Mouse (Mus musculus): ENCODE data around the gene Ccng2.

DNA sequence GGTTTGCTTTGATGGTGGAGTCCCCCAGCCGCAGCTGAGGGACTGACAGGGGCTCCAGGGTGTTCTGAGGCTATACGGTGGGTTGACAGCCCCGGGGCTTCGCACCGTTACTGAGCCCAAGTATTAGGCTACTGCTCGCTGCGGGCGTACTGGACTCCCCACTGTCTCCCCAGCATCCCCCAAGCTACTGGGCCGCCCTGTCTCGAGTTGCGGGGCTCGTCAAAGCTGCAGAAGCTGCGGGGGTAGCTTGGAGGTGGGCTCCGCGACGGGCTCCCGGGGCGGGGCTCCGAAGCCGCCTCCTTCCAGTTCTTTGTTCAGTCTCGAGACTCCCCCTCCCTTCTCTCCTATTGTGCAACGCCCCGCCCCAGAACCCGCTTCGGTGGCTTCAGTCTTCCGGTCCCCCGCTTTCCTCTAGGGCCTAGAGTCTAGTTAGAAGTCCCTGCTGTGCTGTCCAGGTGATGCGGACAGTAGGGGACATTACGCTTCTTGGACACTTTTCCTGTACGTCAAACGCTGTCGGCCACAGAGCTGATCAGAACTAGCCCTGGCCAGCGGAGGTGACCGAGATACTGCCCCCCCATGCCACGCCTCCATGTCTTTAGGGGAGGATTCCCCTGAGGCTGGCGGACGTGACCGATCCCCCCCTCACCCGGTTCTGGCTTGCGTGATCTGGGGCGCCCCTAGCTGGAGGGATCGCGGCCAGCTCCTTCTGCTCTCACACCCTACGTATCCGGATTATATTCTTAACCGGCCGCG is 972 bp downstream of the Ccng2 start:
- peak; percentile 50 for TF ChIP-seq CTCF (IDR thresholded peaks at IDR 0.05; ENCODE audit: low read depth)
- no peak for TF ChIP-seq EP300 (IDR thresholded peaks at IDR 0.05; ENCODE audit: low read depth)

All from heart, postnatal 0 days (tissue).